Mouse (Mus musculus): Measurements from ENCODE around the gene Cdk17. TPM values are rescaled to one million over a fixed set of nuclear protein-coding genes. Genes with fewer than 3 reads are reported as not detected.

The Cdk17 gene
- polyA plus RNA-seq, 1 experiment from 2014 or later, result 39.7 TPM

DNA sequence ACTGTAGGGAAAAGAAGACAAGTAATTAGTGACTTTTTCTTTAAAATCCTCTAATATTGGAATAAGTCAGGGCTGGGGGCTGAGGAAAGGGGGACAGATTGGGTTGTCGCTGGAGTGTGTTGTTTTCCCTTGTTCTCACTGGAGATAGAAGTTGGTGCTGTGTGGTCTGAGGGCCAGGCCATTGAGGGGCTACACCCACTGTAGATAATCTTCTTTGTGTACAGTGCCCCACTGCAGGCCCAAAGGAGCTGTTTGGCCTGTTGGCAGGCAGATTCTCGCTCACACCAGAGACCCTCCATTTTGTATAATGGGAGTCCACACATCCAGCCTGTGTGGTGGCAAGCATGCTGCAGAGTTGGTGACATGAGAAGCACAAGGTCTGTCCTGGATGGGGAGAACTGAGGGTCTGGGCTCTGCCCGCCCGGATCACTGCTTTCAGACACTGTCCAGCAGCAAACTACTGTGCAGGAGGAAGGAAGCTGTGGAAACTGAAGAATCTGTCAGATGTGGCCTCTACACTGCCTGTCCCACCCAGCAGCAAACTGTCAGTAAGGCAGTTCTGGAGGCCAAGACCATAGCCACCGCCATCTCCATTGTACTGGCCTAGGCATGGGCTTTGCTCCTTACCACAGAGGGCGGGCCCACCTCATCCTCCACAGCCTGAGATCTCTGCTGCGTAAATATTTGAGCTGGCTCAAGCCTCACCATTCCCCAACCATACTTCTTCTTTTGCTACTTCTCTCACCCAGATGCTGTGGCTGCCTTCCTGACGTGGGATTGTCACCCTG is 30.0 kb downstream of the Cdk17 start:
- Histone ChIP-seq H3K4me2 (ENCODE audit: low read depth) (no peak overlapping the region), H3K4me1 (ENCODE audit: control insufficient read depth, insufficient read depth, low read length) (peaks cover 9% of the 10 kb centered on the region), H3K27ac (ENCODE audit: low read depth, low read length) (no peak overlapping the region), H3K4me3 (ENCODE audit: low read depth, low read length) (no peak overlapping the region), H3K9me3 (ENCODE audit: control insufficient read depth, low read length) (no peaks in the 10 kb centered on the region), H3K27me3 (ENCODE audit: control insufficient read depth, insufficient read depth, low read length) (no peaks in the 10 kb centered on the region), H3K9ac (ENCODE audit: low read length) (no peak overlapping the region), H3K36me3 (ENCODE audit: control insufficient read depth, insufficient read depth, low read length) (no peaks in the 10 kb centered on the region)
- ATAC-seq (ENCODE audit: insufficient read depth, low FRiP score, low TSS enrichment), result no peak
- 79% methylated on average over 8 of the region's 8 CpGs for WGBS
- no peak for DNase-seq (ENCODE audit: low spot score)

DNA sequence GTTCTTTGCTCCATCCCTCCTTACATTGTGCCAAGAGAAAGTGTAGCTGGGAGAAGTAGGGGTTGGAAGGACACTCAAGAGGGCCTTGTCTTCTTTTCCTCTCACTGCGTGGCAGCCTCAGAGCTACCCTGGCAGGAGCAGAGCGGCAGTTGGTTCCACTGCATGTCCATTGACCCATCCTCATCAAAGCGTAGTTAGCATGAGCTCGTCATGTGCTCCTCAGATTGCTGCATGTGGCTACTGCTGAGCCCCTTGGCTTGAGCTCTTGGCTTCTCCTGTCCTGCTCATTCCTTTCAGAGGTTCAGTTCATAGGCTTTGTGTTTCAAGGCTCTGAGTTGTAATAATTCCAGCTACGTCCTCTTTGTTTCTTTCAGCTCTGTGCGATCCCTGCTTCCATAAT is 36.4 kb downstream of the Cdk17 start:
- H3K9ac ChIP-seq (ENCODE audit: low read length), result no peak overlapping the region

DNA sequence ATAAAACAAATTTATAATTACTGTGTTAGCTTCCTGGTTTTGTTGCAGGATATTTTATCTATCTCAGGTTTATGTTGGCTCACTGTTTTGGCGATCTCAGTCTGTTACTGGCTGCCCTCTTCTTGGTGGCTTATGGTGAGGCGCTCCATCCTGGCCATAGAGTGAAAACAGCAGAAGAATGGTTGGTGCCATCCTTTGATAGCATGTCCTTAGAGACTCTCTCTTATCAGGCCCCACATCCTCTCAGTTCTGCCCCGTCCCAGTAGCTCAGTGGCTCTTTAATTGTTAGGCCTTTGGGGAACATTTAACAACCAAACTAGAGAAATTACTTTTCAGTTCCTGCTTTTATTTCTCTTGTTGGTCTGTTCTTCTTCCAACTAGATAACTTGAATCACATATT is 38.3 kb downstream of the Cdk17 start:
- ATAC-seq (ENCODE audit: insufficient read depth, low FRiP score, low TSS enrichment) (no peak), DNase-seq (ENCODE audit: low spot score) (no peak)
- H3K4me3 ChIP-seq (ENCODE audit: low read depth, low read length), result no peak overlapping the region
- H3K27ac ChIP-seq (ENCODE audit: low read depth, low read length), result no peak overlapping the region
- H3K27me3 ChIP-seq (ENCODE audit: control insufficient read depth, insufficient read depth, low read length), result no peaks in the 10 kb centered on the region
- WGBS, result 91% methylated on average over 3 of the region's 3 CpGs
- H3K4me1 ChIP-seq (ENCODE audit: control insufficient read depth, insufficient read depth, low read length), result peaks cover 7% of the 10 kb centered on the region; the same call in 1 of the 2 replicates
- no peaks in the 10 kb centered on the region; the same call in 1 of the 2 replicates for H3K36me3 ChIP-seq (ENCODE audit: control insufficient read depth, insufficient read depth, low read length)
- H3K9me3 ChIP-seq (ENCODE audit: control insufficient read depth, low read length), result no peaks in the 10 kb centered on the region
- no peak overlapping the region for H3K9ac ChIP-seq (ENCODE audit: low read length)
- no peak overlapping the region for H3K4me2 ChIP-seq (ENCODE audit: low read depth)

More for the DNA sequence above, 36.4 kb downstream of the Cdk17 start:
- peaks cover 7% of the 10 kb centered on the region; the same call in 1 of the 2 replicates for H3K4me1 ChIP-seq (ENCODE audit: control insufficient read depth, insufficient read depth, low read length)
- H3K36me3 ChIP-seq (ENCODE audit: control insufficient read depth, insufficient read depth, low read length), result no peaks in the 10 kb centered on the region; the same call in 1 of the 2 replicates
- no peak for ATAC-seq (ENCODE audit: insufficient read depth, low FRiP score, low TSS enrichment)
- 93% methylated on average over 6 of the region's 6 CpGs for WGBS
- no peaks in the 10 kb centered on the region for H3K27me3 ChIP-seq (ENCODE audit: control insufficient read depth, insufficient read depth, low read length)
- H3K4me2 ChIP-seq (ENCODE audit: low read depth), result no peak overlapping the region
- no peak overlapping the region for H3K4me3 ChIP-seq (ENCODE audit: low read depth, low read length)
- H3K9me3 ChIP-seq (ENCODE audit: control insufficient read depth, low read length), result no peaks in the 10 kb centered on the region
- no peak for DNase-seq (ENCODE audit: low spot score)
- no peak overlapping the region for H3K27ac ChIP-seq (ENCODE audit: low read depth, low read length)

DNA sequence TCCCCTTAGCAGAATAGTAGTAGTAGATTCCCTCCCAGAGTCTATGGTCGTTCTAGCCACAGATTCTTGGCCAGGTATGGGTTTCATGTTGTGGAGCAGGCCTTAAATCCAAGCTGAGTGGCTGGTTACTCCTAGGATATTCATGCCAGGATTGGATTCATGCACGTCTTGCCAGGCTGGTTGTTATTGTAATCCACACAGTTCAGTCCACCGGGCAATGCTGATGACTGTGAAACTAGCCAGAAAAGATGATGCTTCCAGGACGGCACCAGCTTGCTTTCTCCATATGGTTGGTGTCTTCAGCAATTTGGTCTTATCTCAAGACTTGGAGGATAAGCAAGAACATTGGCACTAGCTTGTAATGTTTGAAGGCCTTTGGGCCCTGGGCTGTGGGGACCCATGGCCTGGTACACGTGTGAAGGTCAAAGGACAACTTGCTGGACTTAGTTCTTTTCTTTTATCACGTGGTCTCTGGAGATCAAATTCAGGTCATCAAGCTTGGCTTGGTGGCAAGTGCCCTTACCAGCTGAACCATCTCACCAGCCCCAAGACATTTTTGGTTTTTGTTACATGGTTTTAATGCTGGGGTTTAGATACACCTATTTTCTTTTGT is 41.3 kb downstream of the Cdk17 start:
- Histone ChIP-seq H3K27ac (ENCODE audit: low read depth, low read length) (no peak overlapping the region), H3K36me3 (ENCODE audit: control insufficient read depth, insufficient read depth, low read length) (no peaks in the 10 kb centered on the region; the same call in 1 of the 2 replicates), H3K4me1 (ENCODE audit: control insufficient read depth, insufficient read depth, low read length) (no peaks in the 10 kb centered on the region), H3K9me3 (ENCODE audit: control insufficient read depth, low read length) (no peaks in the 10 kb centered on the region), H3K4me3 (ENCODE audit: low read depth, low read length) (no peak overlapping the region), H3K4me2 (ENCODE audit: low read depth) (no peak overlapping the region), H3K9ac (ENCODE audit: low read length) (no peak overlapping the region), H3K27me3 (ENCODE audit: control insufficient read depth, insufficient read depth, low read length) (no peaks in the 10 kb centered on the region)
- DNase-seq (ENCODE audit: low spot score) (no peak), ATAC-seq (ENCODE audit: insufficient read depth, low FRiP score, low TSS enrichment) (no peak)
- 93% methylated on average over 6 of the region's 6 CpGs for WGBS

DNA sequence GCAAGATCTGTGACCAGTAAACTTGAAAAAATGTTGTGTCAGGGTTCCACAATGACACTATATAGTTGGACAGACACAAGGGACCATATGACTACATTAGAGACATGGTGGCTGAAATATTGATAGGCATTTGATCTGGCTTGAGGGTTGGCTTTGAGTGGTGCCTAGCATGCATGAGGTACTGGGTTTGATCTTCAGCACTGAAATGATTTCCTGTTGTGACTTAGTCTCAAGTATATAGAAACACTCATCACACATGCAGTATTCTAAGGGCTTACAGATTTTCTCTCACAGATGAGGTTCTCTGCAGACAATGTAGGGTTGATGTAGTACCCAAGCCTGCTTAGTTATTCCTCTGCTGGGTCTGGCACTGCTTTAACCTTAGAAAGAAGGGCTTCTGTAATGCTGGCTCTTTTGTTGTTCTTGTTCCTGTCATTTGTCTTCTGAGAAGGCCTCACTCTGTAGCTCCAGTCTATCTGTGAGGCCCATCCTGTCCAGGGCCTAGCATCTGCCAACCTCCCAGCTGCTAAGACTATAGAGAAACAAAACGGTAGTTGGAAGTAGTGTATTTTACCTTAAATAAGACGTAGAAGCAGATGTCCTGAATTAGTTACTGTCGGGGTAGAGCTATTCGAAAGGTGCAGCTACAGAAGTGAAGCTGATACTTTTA is 44.7 kb downstream of the Cdk17 start:
- 73% methylated on average over 4 of the region's 4 CpGs for WGBS
- Histone ChIP-seq H3K27ac (ENCODE audit: low read depth, low read length) (no peak overlapping the region), H3K4me1 (ENCODE audit: control insufficient read depth, insufficient read depth, low read length) (no peaks in the 10 kb centered on the region), H3K4me2 (ENCODE audit: low read depth) (no peak overlapping the region), H3K36me3 (ENCODE audit: control insufficient read depth, insufficient read depth, low read length) (no peaks in the 10 kb centered on the region), H3K27me3 (ENCODE audit: control insufficient read depth, insufficient read depth, low read length) (no peaks in the 10 kb centered on the region), H3K9me3 (ENCODE audit: control insufficient read depth, low read length) (no peaks in the 10 kb centered on the region), H3K4me3 (ENCODE audit: low read depth, low read length) (no peak overlapping the region), H3K9ac (ENCODE audit: low read length) (no peak overlapping the region)
- ATAC-seq (ENCODE audit: insufficient read depth, low FRiP score, low TSS enrichment) (no peak), DNase-seq (ENCODE audit: low spot score) (no peak)

DNA sequence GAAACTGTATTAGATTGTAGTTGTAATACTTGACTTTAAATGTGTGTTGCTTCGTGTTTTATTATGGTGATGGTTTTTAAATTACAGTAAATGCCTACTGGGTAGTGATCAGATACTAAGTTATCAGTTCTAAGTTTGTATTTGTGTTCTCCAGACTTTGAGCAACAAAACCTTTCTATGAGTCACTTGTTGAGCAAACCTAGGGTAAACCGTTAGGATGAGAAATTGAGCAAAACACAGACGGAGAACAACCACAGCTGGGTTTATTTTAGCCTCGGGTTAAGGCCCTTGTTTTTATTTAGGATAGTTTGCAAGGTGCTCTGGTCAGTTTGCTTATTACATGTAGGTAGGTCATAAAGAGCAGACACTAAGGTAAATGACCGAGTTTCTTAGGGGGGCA is 46.5 kb downstream of the Cdk17 start:
- no peaks in the 10 kb centered on the region for H3K36me3 ChIP-seq (ENCODE audit: control insufficient read depth, insufficient read depth, low read length)
- ATAC-seq (ENCODE audit: insufficient read depth, low FRiP score, low TSS enrichment) (no peak), DNase-seq (ENCODE audit: low spot score) (no peak)
- no peaks in the 10 kb centered on the region for H3K4me1 ChIP-seq (ENCODE audit: control insufficient read depth, insufficient read depth, low read length)
- H3K27me3 ChIP-seq (ENCODE audit: control insufficient read depth, insufficient read depth, low read length), result no peaks in the 10 kb centered on the region
- 75% methylated on average over 5 of the region's 5 CpGs for WGBS
- H3K9me3 ChIP-seq (ENCODE audit: control insufficient read depth, low read length), result no peaks in the 10 kb centered on the region
- H3K4me2 ChIP-seq (ENCODE audit: low read depth), result no peak overlapping the region
- no peak overlapping the region for H3K27ac ChIP-seq (ENCODE audit: low read depth, low read length)
- H3K4me3 ChIP-seq (ENCODE audit: low read depth, low read length), result no peak overlapping the region
- no peak overlapping the region for H3K9ac ChIP-seq (ENCODE audit: low read length)

DNA sequence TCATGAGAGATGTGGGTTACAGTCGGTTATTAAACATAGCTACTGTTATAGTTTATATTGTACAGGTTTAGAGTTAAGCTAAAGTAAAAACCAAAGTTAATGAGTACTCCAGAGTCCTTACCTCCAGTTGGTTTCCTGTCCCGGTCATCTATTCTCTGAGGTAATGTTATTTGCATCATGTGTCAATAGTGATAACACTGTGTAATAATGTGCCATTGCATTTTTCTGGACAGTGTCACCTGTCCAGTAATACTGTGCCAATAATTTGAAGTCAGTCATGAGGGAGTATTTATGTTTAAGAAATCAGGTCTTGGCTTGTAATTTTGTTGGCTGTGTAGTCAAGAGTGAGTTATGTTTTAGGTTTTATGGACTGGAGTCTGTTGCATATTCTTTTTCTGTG is 52.0 kb downstream of the Cdk17 start:
- 94% methylated on average over 2 of the region's 2 CpGs for WGBS

DNA sequence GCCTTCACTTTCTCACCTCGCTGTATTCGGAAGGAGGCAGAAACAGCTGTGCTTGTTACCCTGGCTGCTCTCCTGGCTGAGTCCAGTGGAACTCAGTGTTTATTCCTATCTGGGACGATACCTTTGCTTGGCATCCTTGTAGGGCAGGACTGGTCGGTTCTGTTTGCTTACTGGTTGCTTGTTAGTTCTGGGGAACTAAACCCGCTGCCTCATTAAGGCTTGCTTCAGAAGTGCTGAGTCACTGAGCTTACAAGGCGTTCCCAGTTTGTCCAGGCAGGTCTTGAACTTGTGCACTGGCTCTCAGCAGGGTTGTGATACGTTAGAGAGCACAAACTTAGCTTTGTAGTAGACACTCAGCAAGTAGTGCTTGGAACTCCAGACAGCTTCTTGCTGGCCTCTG is 52.7 kb downstream of the Cdk17 start:
- no peak overlapping the region for H3K27ac ChIP-seq (ENCODE audit: low read depth, low read length)
- H3K4me2 ChIP-seq (ENCODE audit: low read depth), result no peak overlapping the region
- no peak for DNase-seq (ENCODE audit: low spot score)
- H3K9me3 ChIP-seq (ENCODE audit: control insufficient read depth, low read length), result no peaks in the 10 kb centered on the region
- H3K9ac ChIP-seq (ENCODE audit: low read length), result no peak overlapping the region
- no peaks in the 10 kb centered on the region for H3K4me1 ChIP-seq (ENCODE audit: control insufficient read depth, insufficient read depth, low read length)
- no peaks in the 10 kb centered on the region for H3K27me3 ChIP-seq (ENCODE audit: control insufficient read depth, insufficient read depth, low read length)
- H3K36me3 ChIP-seq (ENCODE audit: control insufficient read depth, insufficient read depth, low read length), result peaks cover 10% of the 10 kb centered on the region; the same call in 1 of the 2 replicates
- ATAC-seq (ENCODE audit: insufficient read depth, low FRiP score, low TSS enrichment), result no peak
- H3K4me3 ChIP-seq (ENCODE audit: low read depth, low read length), result no peak overlapping the region
- 82% methylated on average over 7 of the region's 7 CpGs for WGBS

More for the DNA sequence above, 52.0 kb downstream of the Cdk17 start:
- Histone ChIP-seq H3K9ac (ENCODE audit: low read length) (no peak overlapping the region), H3K36me3 (ENCODE audit: control insufficient read depth, insufficient read depth, low read length) (peaks cover 10% of the 10 kb centered on the region; the same call in 1 of the 2 replicates), H3K27ac (ENCODE audit: low read depth, low read length) (no peak overlapping the region), H3K4me2 (ENCODE audit: low read depth) (no peak overlapping the region), H3K27me3 (ENCODE audit: control insufficient read depth, insufficient read depth, low read length) (no peaks in the 10 kb centered on the region), H3K9me3 (ENCODE audit: control insufficient read depth, low read length) (no peaks in the 10 kb centered on the region), H3K4me1 (ENCODE audit: control insufficient read depth, insufficient read depth, low read length) (no peaks in the 10 kb centered on the region), H3K4me3 (ENCODE audit: low read depth, low read length) (no peak overlapping the region)
- no peak for ATAC-seq (ENCODE audit: insufficient read depth, low FRiP score, low TSS enrichment)
- no peak for DNase-seq (ENCODE audit: low spot score)
